Mouse (Mus musculus): ENCODE results near the gene Olfr782.
"Not testable (repeated sequence)": the region's sequence is repeated elsewhere in the genome, so short reads cannot be mapped to it uniquely, and the experiment has no call there.

Gene Olfr782

DNA sequence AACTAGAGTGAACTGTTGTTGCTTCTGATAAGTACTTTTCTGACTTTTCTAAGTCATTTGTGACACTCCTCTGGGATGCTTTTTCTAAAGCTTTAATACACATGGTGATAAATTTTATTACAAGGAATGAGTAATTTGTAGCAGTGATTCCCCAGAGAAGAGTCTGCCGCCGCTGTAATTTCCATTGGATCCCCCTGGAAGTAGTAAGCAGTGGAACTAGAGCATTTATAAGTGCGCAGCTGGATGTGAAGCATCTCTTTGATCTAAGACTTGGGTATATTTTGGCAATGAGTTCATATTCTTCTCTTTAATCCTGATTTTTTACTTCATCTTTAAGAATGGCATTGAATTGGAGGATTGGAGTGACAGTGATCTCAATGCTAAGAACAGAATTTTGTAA lies at the start of gene Olfr782:
TSS of gene Olfr782 (plus strand) at position 301 of the 400 bp plus-strand sequence.
- in situ Hi-C loops (cut with MboI, MseI), result no loop called here

DNA sequence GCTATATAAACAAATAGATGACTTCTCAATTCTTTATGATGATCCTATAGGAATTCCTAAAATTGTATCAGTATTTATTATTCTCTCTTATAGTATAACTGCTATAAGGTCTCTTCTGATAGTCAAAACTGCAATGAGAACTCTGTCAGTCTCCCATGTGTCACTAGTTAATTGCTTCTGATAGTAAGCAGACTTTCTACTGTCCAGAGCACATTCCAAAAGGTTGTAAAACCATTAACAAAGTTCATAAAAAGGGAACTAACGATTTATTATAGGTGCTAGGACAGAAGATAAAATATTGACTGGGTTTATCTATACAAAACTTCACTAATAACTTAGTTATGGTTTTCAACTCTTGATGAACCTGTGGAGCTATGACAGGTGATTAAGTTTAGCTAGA lies 35.7 kb upstream of the Olfr782 start:
- in situ Hi-C loops (cut with MboI, MseI), result loop anchor here (5.0 kb wide), 1 partner anchor 39 kb away; no protein-coding TSS in a partner anchor

DNA sequence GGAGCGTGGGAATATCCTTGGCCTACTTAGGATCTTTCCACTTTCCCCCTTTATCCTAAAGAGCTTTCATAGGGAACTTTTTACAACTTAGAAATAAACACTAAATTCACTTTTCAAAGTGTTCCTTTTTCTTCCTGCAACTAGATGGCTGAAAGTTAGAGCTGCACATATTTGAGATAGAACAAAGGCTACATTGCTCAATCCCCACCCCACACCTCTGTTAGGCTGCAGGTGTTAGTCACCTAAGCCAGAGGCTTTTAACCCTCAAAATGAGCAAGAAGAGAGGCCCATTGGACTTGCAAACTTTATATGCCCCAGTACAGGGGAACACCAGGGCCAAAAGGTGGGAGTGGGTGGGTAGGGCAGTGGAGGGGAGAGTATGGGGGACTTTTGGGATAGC lies 35.1 kb upstream of the Olfr782 start:
- in situ Hi-C loops (cut with MboI, MseI), result loop anchor here (5.0 kb wide), 1 partner anchor 39 kb away; no protein-coding TSS in a partner anchor

DNA sequence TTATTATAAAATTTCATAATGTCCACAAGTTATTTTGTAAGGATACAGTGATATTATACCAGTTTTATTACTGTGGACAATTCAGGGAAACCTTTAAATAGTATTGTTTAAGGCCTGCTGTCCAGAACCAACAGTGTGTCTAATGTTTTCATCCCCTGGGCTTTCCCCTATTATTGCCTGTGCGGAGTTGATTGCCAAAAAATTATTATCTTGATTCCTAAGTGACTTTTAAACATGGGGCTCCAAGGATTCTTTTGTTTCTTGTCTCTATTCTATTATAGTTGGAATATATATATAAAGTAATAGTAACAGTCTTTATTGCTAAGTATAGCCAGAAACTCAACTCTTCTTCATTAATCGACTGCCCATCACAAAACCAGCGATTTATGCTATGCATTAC lies 30.8 kb upstream of the Olfr782 start, which contains the start of gene Olfr780:
TSS of gene Olfr780 (plus strand) at position 301 of the 400 bp plus-strand sequence.
- in situ Hi-C loops (cut with MboI, MseI), result no loop called here

GRCm38 (mm10) chr10:129328554-129328953 lies 20.1 kb upstream of the Olfr782 start, which contains the start of gene Olfr781:
Olfr781 (plus strand) TSS chr10:129328854.
- in situ Hi-C loops (cut with MboI, MseI), result no loop called here

DNA sequence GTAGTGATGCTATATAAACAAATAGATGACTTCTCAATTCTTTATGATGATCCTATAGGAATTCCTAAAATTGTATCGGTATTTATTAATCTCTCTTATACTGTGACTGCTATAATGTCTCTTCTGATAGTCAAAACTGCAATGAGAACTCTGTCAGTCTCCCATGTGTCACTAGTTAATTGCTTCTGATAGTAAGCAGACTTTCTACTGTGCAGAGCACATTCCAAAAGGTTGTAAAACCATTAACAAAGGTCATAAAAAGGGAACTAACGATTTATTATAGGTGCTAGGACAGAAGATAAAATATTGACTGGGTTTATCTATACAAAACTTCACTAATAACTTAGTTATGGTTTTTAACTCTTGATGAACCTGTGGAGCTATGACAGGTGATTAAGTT lies 3.8 kb downstream of the Olfr782 start:
- in situ Hi-C loops (cut with MboI, MseI), result loop anchor here (5.0 kb wide), 2 partner anchors 40 to 355 kb away; no protein-coding TSS in a partner anchor

- in situ Hi-C loops (cut with MboI, MseI), result not testable (repeated sequence)
Measured at GRCm38 (mm10) chr10:129356496-129356895, 7.8 kb downstream of the Olfr782 start.

- in situ Hi-C loops (cut with MboI, MseI), result no loop called here
Measured at GRCm38 (mm10) chr10:129357307-129357706, 8.7 kb downstream of the Olfr782 start.

GRCm38 (mm10) chr10:129374051-129374450 lies 25.4 kb downstream of the Olfr782 start:
- in situ Hi-C loops (cut with MboI, MseI), result not testable (repeated sequence)

DNA sequence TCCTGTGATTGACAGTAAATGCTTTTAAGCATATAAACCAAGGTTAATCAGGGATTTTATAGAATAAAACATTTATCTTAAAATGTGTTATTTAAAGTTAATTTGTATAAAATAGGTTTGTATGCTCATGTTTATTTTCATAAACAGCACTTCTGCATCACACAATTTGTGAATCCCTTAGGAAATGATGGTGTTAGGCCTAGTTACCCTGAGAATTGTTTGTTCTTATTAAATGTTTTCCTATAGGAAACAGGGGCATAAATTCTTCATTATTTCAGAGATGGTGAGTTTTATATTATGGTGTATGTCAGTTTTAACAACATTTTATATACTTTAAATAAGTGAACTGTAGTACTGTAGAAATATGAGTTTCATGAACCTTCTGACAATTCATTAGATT lies 35.1 kb downstream of the Olfr782 start, which contains the start of gene Olfr784:
TSS of gene Olfr784 (plus strand) at position 301 of the 400 bp plus-strand sequence.
- in situ Hi-C loops (cut with MboI, MseI), result no loop called here

DNA sequence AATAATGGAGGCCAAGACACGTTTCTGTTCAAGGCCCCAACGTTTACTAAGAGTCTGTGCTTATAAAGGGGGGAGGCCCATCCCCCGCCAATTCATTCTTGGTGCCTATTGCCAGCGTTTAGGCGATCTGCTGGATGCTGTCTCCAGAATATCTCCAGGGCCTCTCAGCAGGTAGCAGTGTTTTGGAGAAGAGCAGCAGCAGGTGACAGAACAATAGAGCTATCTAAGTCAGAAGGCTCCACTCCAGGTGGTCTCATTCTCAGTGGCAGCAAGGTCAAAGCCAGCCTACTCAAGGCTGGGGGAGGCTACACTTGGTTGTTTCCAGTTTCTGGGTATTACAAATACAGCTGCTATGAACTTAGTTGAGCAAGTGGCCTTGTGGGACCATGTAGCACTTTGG lies 52.2 kb downstream of the Olfr782 start:
- in situ Hi-C loops (cut with MboI, MseI), result no loop called here
